Mouse (Mus musculus) MEL (cell line): ENCODE data around the gene Abcd4. TPM values are rescaled to one million over a fixed set of nuclear protein-coding genes. Genes with fewer than 3 reads are reported as not detected.

ENCODE experiments used
- DNase-seq: peaks from one replicate; pipeline ENCODE4 v3.0.0; 2011; ENCODE audit warnings: low read depth, low spot score
- H3K27ac ChIP-seq: 2 replicates; pipeline ENCODE4 v1.5.1; 2012; ENCODE audit warnings: low read depth, mild to moderate bottlenecking, control low read depth, low read length, moderate library complexity; ENCODE audit not compliant: control insufficient read depth
- H3K27me3 ChIP-seq, 2 experiments: fragments of 150-350 bp in 1 of 2; sonication (generic) in 1 of 2; 2 replicates each; pipeline ENCODE4 v1.6.1; 2012; ENCODE audit warnings: low read length in 2 of 2, mild to moderate bottlenecking in 2 of 2, improper control_type of control experiment in 1 of 2, moderate library complexity in 1 of 2; ENCODE audit not compliant: insufficient read depth in 2 of 2, control insufficient read depth in 1 of 2
- H3K36me3 ChIP-seq, 2 experiments: 2 replicates each; pipeline ENCODE4 v1.6.1; 2012 to 2014; ENCODE audit warnings: low read length in 2 of 2, improper control_type of control experiment in 1 of 2, inconsistent platforms in 1 of 2, mild to moderate bottlenecking in 1 of 2; ENCODE audit not compliant: insufficient read depth in 2 of 2, control insufficient read depth in 1 of 2
- H3K4me1 ChIP-seq, 2 experiments: fragments of 150-350 bp in 1 of 2; sonication (generic) in 1 of 2; 2 replicates each; pipeline ENCODE4 v1.6.1; 2012; ENCODE audit warnings: low read length in 2 of 2, improper control_type of control experiment in 1 of 2, mild to moderate bottlenecking in 1 of 2; ENCODE audit not compliant: insufficient read depth in 2 of 2, control insufficient read depth in 1 of 2
- H3K4me3 ChIP-seq, 2 experiments: fragments of 150-350 bp in 1 of 2; sonication (generic) in 1 of 2; 2 replicates each; pipeline ENCODE4 v1.5.1; 2012; ENCODE audit warnings: low read depth in 2 of 2, low read length in 2 of 2, mild to moderate bottlenecking in 2 of 2, moderate library complexity in 2 of 2, control low read depth in 1 of 2, improper control_type of control experiment in 1 of 2; ENCODE audit not compliant: control insufficient read depth in 1 of 2, insufficient read depth in 1 of 2
- H3K79me2 ChIP-seq: 2 replicates; pipeline ENCODE4 v1.6.1; 2012; ENCODE audit warnings: mild to moderate bottlenecking, low read length, moderate library complexity; ENCODE audit not compliant: control insufficient read depth, poor library complexity, insufficient read depth
- H3K9ac ChIP-seq: 2 replicates; pipeline ENCODE4 v1.6.1; 2012; ENCODE audit warnings: low read depth, mild to moderate bottlenecking, control low read depth, low read length, moderate library complexity; ENCODE audit not compliant: control insufficient read depth, poor library complexity, severe bottlenecking
- H3K9me3 ChIP-seq: fragments of 150-350 bp; sonication (generic); replicated peaks from 2 replicates; pipeline ENCODE4 v1.6.1; 2012; ENCODE audit warnings: mild to moderate bottlenecking, low read length, improper control_type of control experiment, moderate library complexity; ENCODE audit not compliant: insufficient read depth
- CHD1 ChIP-seq: IDR thresholded peaks from 2 replicates; pipeline ENCODE4 v1.6.1; 2012; ENCODE audit warnings: low read depth, mild to moderate bottlenecking, inconsistent platforms, low read length, improper control_type of control experiment
- CHD2 ChIP-seq: IDR thresholded peaks from 2 replicates; pipeline ENCODE4 v1.6.1; 2011; ENCODE audit warnings: low read length, improper control_type of control experiment
- CTCF ChIP-seq, 3 experiments: IDR thresholded peaks in 2 of 3; conservative IDR thresholded peaks in 1 of 3; 2 replicates each; pipeline ENCODE4 v1.5.1; 2011 to 2012; ENCODE audit warnings: low read length in 3 of 3, low read depth in 2 of 3, mild to moderate bottlenecking in 2 of 3, improper control_type of control experiment in 1 of 3, inconsistent platforms in 1 of 3, mixed read lengths in 1 of 3, moderate library complexity in 1 of 3; ENCODE audit not compliant: control insufficient read depth in 1 of 3, insufficient read depth in 1 of 3, poor library complexity in 1 of 3, severe bottlenecking in 1 of 3
- E2F4 ChIP-seq: IDR thresholded peaks from 2 replicates; pipeline ENCODE4 v1.6.1; 2011; ENCODE audit warnings: low read depth, low read length, improper control_type of control experiment, borderline replicate concordance
- EP300 ChIP-seq, 2 experiments: IDR thresholded peaks; 2 replicates each; pipeline ENCODE4 v1.6.1; 2011; ENCODE audit warnings: improper control_type of control experiment in 2 of 2, low read length in 2 of 2, low read depth in 1 of 2, mild to moderate bottlenecking in 1 of 2
- ETS1 ChIP-seq: IDR thresholded peaks from 2 replicates; pipeline ENCODE4 v1.6.1; 2012; ENCODE audit warnings: low read depth, mild to moderate bottlenecking, inconsistent platforms, low read length, improper control_type of control experiment, moderate library complexity
- GATA1 ChIP-seq: IDR thresholded peaks from 2 replicates; pipeline ENCODE4 v1.6.1; 2011; ENCODE audit warnings: low read depth, low read length, improper control_type of control experiment
- HCFC1 ChIP-seq: IDR thresholded peaks from 2 replicates; pipeline ENCODE4 v1.6.1; 2012; ENCODE audit warnings: low read depth, mild to moderate bottlenecking, inconsistent platforms, low read length, improper control_type of control experiment, moderate library complexity
- KAT2A ChIP-seq: conservative IDR thresholded peaks from 2 replicates; pipeline ENCODE4 v1.6.1; 2012; ENCODE audit warnings: low read depth, low read length, improper control_type of control experiment, inconsistent platforms
- MAFK ChIP-seq: IDR thresholded peaks from 2 replicates; pipeline ENCODE4 v1.6.1; 2011; ENCODE audit warnings: low read depth, mild to moderate bottlenecking, low read length, improper control_type of control experiment, borderline replicate concordance
- MAZ ChIP-seq: IDR thresholded peaks from 2 replicates; pipeline ENCODE4 v1.6.1; 2012; ENCODE audit warnings: low read depth, mild to moderate bottlenecking, inconsistent platforms, low read length, improper control_type of control experiment
- NELFE ChIP-seq: IDR thresholded peaks from 2 replicates; pipeline ENCODE4 v1.6.1; 2011; ENCODE audit warnings: low read depth, low read length, improper control_type of control experiment
- POLR2A ChIP-seq, 2 experiments: IDR thresholded peaks; 2 replicates each; pipeline ENCODE4 v1.6.1; 2011 to 2012; ENCODE audit warnings: low read length in 2 of 2, mild to moderate bottlenecking in 2 of 2, control low read depth in 1 of 2, improper control_type of control experiment in 1 of 2, low read depth in 1 of 2, moderate library complexity in 1 of 2; ENCODE audit not compliant: control insufficient read depth in 1 of 2, insufficient read depth in 1 of 2, poor library complexity in 1 of 2
- SIN3A ChIP-seq: IDR thresholded peaks from 2 replicates; pipeline ENCODE4 v1.6.1; 2012; ENCODE audit warnings: low read length, improper control_type of control experiment, inconsistent platforms
- SMC3 ChIP-seq: IDR thresholded peaks from 2 replicates; pipeline ENCODE4 v1.6.1; 2011; ENCODE audit warnings: low read depth, low read length, improper control_type of control experiment
- TAL1 ChIP-seq: IDR thresholded peaks from 2 replicates; pipeline ENCODE4 v1.6.1; 2012; ENCODE audit warnings: mild to moderate bottlenecking, inconsistent platforms, low read length, moderate library complexity, mixed read lengths
- TBP ChIP-seq: IDR thresholded peaks from 2 replicates; pipeline ENCODE4 v1.8.0; 2011; ENCODE audit warnings: low read depth, low read length, improper control_type of control experiment
- USF2 ChIP-seq, 2 experiments: IDR thresholded peaks; 2 replicates each; pipeline ENCODE4 v1.6.1; 2011 to 2012; ENCODE audit warnings: improper control_type of control experiment in 2 of 2, low read length in 2 of 2, borderline replicate concordance in 1 of 2, inconsistent platforms in 1 of 2, low read depth in 1 of 2, mild to moderate bottlenecking in 1 of 2; ENCODE audit not compliant: insufficient read depth in 1 of 2
- ZC3H11A ChIP-seq: IDR thresholded peaks from 2 replicates; pipeline ENCODE4 v1.6.1; 2012; ENCODE audit warnings: low read depth, mild to moderate bottlenecking, inconsistent platforms, low read length, improper control_type of control experiment
- ZKSCAN1 ChIP-seq: IDR thresholded peaks from 2 replicates; pipeline ENCODE4 v1.6.1; 2012; ENCODE audit warnings: low read depth, mild to moderate bottlenecking, inconsistent platforms, low read length, improper control_type of control experiment, moderate library complexity
- ZNF384 ChIP-seq: IDR thresholded peaks from 2 replicates; pipeline ENCODE4 v1.6.1; 2012; ENCODE audit warnings: low read depth, mild to moderate bottlenecking, inconsistent platforms, low read length, improper control_type of control experiment
- polyA plus RNA-seq, 2 experiments: library from polyadenylated mRNA; stranded (reverse) in 1 of 2; unstranded in 1 of 2; fragments of >175 nt in 1 of 2; fragments of >200 nt in 1 of 2; gene quantifications; 2 replicates each; pipeline versions ENCODE4 v1.2.1 to v1.2.4; 2012; ENCODE audit warnings: low replicate concordance in 2 of 2, low read depth in 1 of 2; ENCODE audit not compliant: insufficient read length in 2 of 2, insufficient read depth in 1 of 2, missing spikeins in 1 of 2
- total RNA-seq: library from RNA; depleted of rRNA; stranded (reverse); fragments of 300-350 nt; gene quantifications from 2 replicates; pipeline ENCODE4 v1.2.3, GENCODE M21; 2012

The Abcd4 gene
- total and polyA plus RNA-seq, 3 experiments: 3.5 to 7.1 TPM; not detected in 1

- H3K27ac ChIP-seq: no peak overlapping the region
- H3K4me1 ChIP-seq: peaks cover 0 to 3% of the 10 kb centered on the region in 2 experiments; a peak in 2 of 4 replicates
- peak; percentile 27 for DNase-seq
- H3K4me3 ChIP-seq: no peak overlapping the region
- TF ChIP-seq TAL1 (no peak), ZC3H11A (no peak), TBP (no peak), SMC3 (no peak), MAFK (no peak), HCFC1 (no peak), E2F4 (no peak), ETS1 (no peak), SIN3A (no peak), GATA1 (no peak), CHD2 (no peak)
- no peaks in the 10 kb centered on the region for H3K9me3 ChIP-seq
- peaks cover 0 to 2% of the 10 kb centered on the region in 2 experiments; a peak in 1 of 4 replicates for H3K36me3 ChIP-seq
- H3K9ac ChIP-seq: no peak overlapping the region
- H3K27me3 ChIP-seq: no peaks in the 10 kb centered on the region
- peaks cover 1% of the 10 kb centered on the region; the same call in 1 of the 2 replicates for H3K79me2 ChIP-seq
Observed at GRCm38 (mm10) chr12:84614524-84614923, 2.7 kb downstream of the Abcd4 start.

DNA sequence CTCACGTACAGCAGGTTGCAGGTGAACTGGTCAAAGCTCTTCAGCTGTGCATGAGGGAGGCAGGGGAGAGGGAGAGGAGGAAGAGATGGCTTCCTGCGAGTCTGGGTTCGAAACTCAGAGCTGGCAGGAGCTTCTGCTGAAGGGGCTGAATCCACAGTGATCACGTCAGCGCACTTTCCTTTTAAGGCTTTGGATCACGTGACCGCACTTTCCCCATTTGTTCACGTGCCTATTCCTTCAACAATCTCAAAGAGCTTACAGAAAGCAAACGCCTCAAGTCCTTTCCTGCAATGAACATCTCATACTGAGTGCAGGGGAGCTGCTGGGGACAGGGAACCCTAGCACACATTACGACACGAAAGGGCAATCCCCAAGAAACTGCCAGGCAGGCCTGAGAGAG is 3.2 kb downstream of the Abcd4 start:
- Histone ChIP-seq H3K9ac (no peak overlapping the region), H3K4me3 (no peak overlapping the region), H3K27me3 (no peaks in the 10 kb centered on the region), H3K79me2 (peaks cover 1% of the 10 kb centered on the region; the same call in 1 of the 2 replicates), H3K9me3 (no peaks in the 10 kb centered on the region)
- no peak for DNase-seq
- TF ChIP-seq EP300 (IDR thresholded peaks at IDR 0.05; ENCODE audit: low read depth in 1 of 2, low read length in 2 of 2): no peak
- no peak for TF ChIP-seq CHD2
- TF ChIP-seq POLR2A (IDR thresholded peaks at IDR 0.05; ENCODE audit: control insufficient read depth in 1 of 2, insufficient read depth in 1 of 2, low read depth in 1 of 2, low read length in 2 of 2, poor library complexity in 1 of 2): no peak
- TF ChIP-seq SMC3: no peak
- no peak for TF ChIP-seq ZNF384
- TF ChIP-seq NELFE: no peak
- TF ChIP-seq CTCF (IDR thresholded peaks at IDR 0.05 in 2 of 3, conservative IDR thresholded peaks at IDR 0.05 in 1 of 3; ENCODE audit: control insufficient read depth in 1 of 3, insufficient read depth in 1 of 3, low read depth in 2 of 3, low read length in 3 of 3, poor library complexity in 1 of 3, severe bottlenecking in 1 of 3): no peak
- no peak for TF ChIP-seq HCFC1
- TF ChIP-seq MAZ: no peak
- no peak for TF ChIP-seq KAT2A
- no peak for TF ChIP-seq ETS1
- TF ChIP-seq USF2 (IDR thresholded peaks at IDR 0.05; ENCODE audit: borderline replicate concordance in 1 of 2, insufficient read depth in 1 of 2, low read depth in 1 of 2, low read length in 2 of 2): no peak
- TF ChIP-seq CHD1: no peak
- no peak for TF ChIP-seq ZKSCAN1
- TF ChIP-seq GATA1: no peak
- TF ChIP-seq, all 39 proteins: peak for 0
- Histone ChIP-seq H3K36me3 (peaks cover 0 to 2% of the 10 kb centered on the region in 2 experiments; a peak in 1 of 4 replicates), H3K4me1 (peaks cover 0 to 3% of the 10 kb centered on the region in 2 experiments; a peak in 2 of 4 replicates), H3K27ac (no peak overlapping the region)
